Mouse (Mus musculus): ENCODE results near the gene Prkx. TPM values are rescaled to one million over a fixed set of nuclear protein-coding genes. Genes with fewer than 3 reads are reported as not detected.
A peak's percentile ranks its signal among the peaks of the same experiment; 100 is the strongest.

Prkx gene
- polyA plus RNA-seq, 1 experiment from 2014 or later, result 2.0 TPM

DNA sequence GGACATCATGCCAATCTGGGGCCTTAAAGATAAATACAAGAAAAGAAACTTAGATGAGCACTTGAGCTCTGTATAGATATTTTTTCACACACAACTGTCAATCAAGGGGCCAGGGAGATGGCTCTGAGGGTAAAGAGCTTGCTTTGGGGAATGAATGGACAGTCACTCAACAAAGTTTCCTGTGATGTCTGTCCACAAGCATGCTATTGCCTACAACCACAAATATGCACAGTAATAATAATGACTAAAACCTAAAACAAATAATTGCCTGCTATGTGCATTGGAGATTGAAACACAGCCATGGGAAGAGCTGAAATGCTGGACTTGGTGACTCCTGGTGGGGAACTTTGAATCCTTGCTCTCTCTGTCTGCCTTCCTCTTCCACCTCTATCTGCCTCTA, 9.7 kb downstream of the Prkx start:
- Histone ChIP-seq H3K4me3 (ENCODE audit: low read depth, low read length) (no peak overlapping the region), H3K27ac (ENCODE audit: low read depth) (no peak overlapping the region), H3K4me2 (ENCODE audit: low read depth, low read length) (no peak overlapping the region), H3K9me3 (ENCODE audit: low read length) (no peaks in the 10 kb centered on the region), H3K27me3 (ENCODE audit: insufficient read depth, low read length) (no peaks in the 10 kb centered on the region), H3K9ac (replicated peaks) (no peak overlapping the region), H3K36me3 (replicated peaks; ENCODE audit: insufficient read depth, low read length) (no peaks in the 10 kb centered on the region), H3K4me1 (ENCODE audit: insufficient read depth) (no peaks in the 10 kb centered on the region)
- no peak for ATAC-seq
- DNase-seq, result no peak
- TF ChIP-seq CTCF (IDR thresholded peaks at IDR 0.05; ENCODE audit: low read depth) (no peak), EP300 (IDR thresholded peaks at IDR 0.05; ENCODE audit: low read depth) (no peak)

- H3K9ac ChIP-seq (replicated peaks), result no peak overlapping the region
- H3K36me3 ChIP-seq (replicated peaks; ENCODE audit: insufficient read depth, low read length), result no peaks in the 10 kb centered on the region
- no peak overlapping the region for H3K4me3 ChIP-seq (ENCODE audit: low read depth, low read length)
- no peak overlapping the region for H3K4me2 ChIP-seq (ENCODE audit: low read depth, low read length)
- H3K4me1 ChIP-seq (ENCODE audit: insufficient read depth), result no peaks in the 10 kb centered on the region
- TF ChIP-seq EP300 (IDR thresholded peaks at IDR 0.05; ENCODE audit: low read depth) (no peak), CTCF (IDR thresholded peaks at IDR 0.05; ENCODE audit: low read depth) (peak; percentile 50)
- no peak for ATAC-seq
- no peaks in the 10 kb centered on the region for H3K9me3 ChIP-seq (ENCODE audit: low read length)
- no peaks in the 10 kb centered on the region for H3K27me3 ChIP-seq (ENCODE audit: insufficient read depth, low read length)
- DNase-seq, result no peak
- no peak overlapping the region for H3K27ac ChIP-seq (ENCODE audit: low read depth)
These were observed 18.3 kb downstream of the Prkx start for GRCm38 (mm10) chrX:77777822-77778221.

GRCm38 (mm10) chrX:77765153-77765552, 30.9 kb downstream of the Prkx start:
- no peaks in the 10 kb centered on the region for H3K4me1 ChIP-seq (ENCODE audit: insufficient read depth)
- no peak overlapping the region for H3K9ac ChIP-seq (replicated peaks)
- no peak for TF ChIP-seq CTCF (IDR thresholded peaks at IDR 0.05; ENCODE audit: low read depth)
- no peak for TF ChIP-seq EP300 (IDR thresholded peaks at IDR 0.05; ENCODE audit: low read depth)
- no peaks in the 10 kb centered on the region for H3K9me3 ChIP-seq (ENCODE audit: low read length)
- DNase-seq (no peak), ATAC-seq (no peak)
- no peak overlapping the region for H3K27ac ChIP-seq (ENCODE audit: low read depth)
- WGBS (ENCODE audit: insufficient replicate concordance), result 89% methylated on average over 3 of the region's 3 CpGs
- H3K27me3 ChIP-seq (ENCODE audit: insufficient read depth, low read length), result no peaks in the 10 kb centered on the region
- H3K4me2 ChIP-seq (ENCODE audit: low read depth, low read length), result no peak overlapping the region
- H3K36me3 ChIP-seq (replicated peaks; ENCODE audit: insufficient read depth, low read length), result no peaks in the 10 kb centered on the region
- H3K4me3 ChIP-seq (ENCODE audit: low read depth, low read length), result no peak overlapping the region

DNA sequence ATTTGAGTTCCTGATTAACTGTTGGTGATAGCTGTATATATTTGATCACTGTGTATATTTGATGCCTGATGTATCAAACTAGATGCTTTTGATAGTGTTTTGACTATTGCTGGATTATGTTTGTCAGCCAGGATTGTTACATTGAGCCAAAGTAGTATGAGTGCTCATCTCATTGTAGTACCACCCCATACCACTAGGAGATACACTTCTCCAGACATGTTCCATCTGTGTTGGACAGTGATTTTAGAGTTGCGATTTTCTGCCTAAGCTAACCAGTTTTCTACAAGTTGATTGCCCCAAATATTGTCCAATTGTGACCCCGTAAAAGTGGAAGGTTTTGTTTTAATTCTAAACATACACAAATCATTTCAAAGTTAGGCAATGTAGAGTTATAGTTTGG, 51.8 kb downstream of the Prkx start:
- Histone ChIP-seq H3K36me3 (replicated peaks; ENCODE audit: insufficient read depth, low read length) (no peaks in the 10 kb centered on the region), H3K9me3 (ENCODE audit: low read length) (no peaks in the 10 kb centered on the region), H3K4me2 (ENCODE audit: low read depth, low read length) (no peak overlapping the region), H3K4me1 (ENCODE audit: insufficient read depth) (no peaks in the 10 kb centered on the region), H3K27me3 (ENCODE audit: insufficient read depth, low read length) (no peaks in the 10 kb centered on the region), H3K27ac (ENCODE audit: low read depth) (no peak overlapping the region), H3K4me3 (ENCODE audit: low read depth, low read length) (no peak overlapping the region), H3K9ac (replicated peaks) (no peak overlapping the region)
- DNase-seq, result no peak
- no peak for ATAC-seq
- 54% methylated on average over 2 of the region's 2 CpGs for WGBS (ENCODE audit: insufficient replicate concordance)
- TF ChIP-seq CTCF (IDR thresholded peaks at IDR 0.05; ENCODE audit: low read depth) (peak; percentile 71), EP300 (IDR thresholded peaks at IDR 0.05; ENCODE audit: low read depth) (no peak)

GRCm38 (mm10) chrX:77741383-77741782, 54.7 kb downstream of the Prkx start:
- no peaks in the 10 kb centered on the region for H3K9me3 ChIP-seq (ENCODE audit: low read length)
- no peaks in the 10 kb centered on the region for H3K36me3 ChIP-seq (replicated peaks; ENCODE audit: insufficient read depth, low read length)
- H3K4me3 ChIP-seq (ENCODE audit: low read depth, low read length), result no peak overlapping the region
- ATAC-seq, result no peak
- H3K27ac ChIP-seq (ENCODE audit: low read depth), result no peak overlapping the region
- DNase-seq, result no peak
- H3K9ac ChIP-seq (replicated peaks), result no peak overlapping the region
- H3K4me2 ChIP-seq (ENCODE audit: low read depth, low read length), result no peak overlapping the region
- TF ChIP-seq EP300 (IDR thresholded peaks at IDR 0.05; ENCODE audit: low read depth) (no peak), CTCF (IDR thresholded peaks at IDR 0.05; ENCODE audit: low read depth) (peak; percentile 53)
- no peaks in the 10 kb centered on the region for H3K27me3 ChIP-seq (ENCODE audit: insufficient read depth, low read length)
- 16% methylated on average over 1 of the region's 1 CpGs for WGBS (ENCODE audit: insufficient replicate concordance)
- no peaks in the 10 kb centered on the region for H3K4me1 ChIP-seq (ENCODE audit: insufficient read depth)

DNA sequence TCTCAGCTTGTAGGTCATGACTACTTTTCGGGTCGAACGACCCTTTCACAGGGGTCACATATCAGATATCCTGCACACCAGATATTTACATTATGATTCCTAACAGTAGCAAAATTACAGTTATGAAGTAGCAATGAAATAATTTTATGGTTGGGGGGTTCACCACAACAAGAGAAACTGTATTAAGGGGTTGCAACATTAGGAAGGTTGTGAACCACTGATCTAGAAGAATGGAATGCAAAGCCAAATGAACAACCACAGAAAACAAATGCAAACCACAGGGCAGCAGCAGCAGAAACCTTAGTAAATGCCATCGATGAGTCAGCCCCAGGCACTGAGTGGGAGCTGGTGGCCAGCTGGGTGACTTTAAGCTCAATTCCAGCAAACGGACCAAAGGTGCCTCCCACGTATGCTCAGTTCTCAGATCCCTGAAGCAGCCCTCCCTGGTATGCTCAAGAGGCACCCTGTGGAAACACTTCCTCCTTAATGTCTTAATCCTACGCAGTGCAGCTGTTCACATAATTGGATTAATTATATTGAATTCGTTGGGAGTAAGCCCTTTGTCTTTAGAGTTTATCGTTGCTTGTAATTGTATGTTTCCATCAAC, 62.0 kb downstream of the Prkx start:
- TF ChIP-seq CTCF (IDR thresholded peaks at IDR 0.05; ENCODE audit: low read depth), result no peak
- no peak for TF ChIP-seq EP300 (IDR thresholded peaks at IDR 0.05; ENCODE audit: low read depth)
- Histone ChIP-seq H3K27me3 (ENCODE audit: insufficient read depth, low read length) (no peaks in the 10 kb centered on the region), H3K4me2 (ENCODE audit: low read depth, low read length) (no peak overlapping the region), H3K27ac (ENCODE audit: low read depth) (no peak overlapping the region), H3K36me3 (replicated peaks; ENCODE audit: insufficient read depth, low read length) (no peaks in the 10 kb centered on the region), H3K9ac (replicated peaks) (no peak overlapping the region), H3K4me1 (ENCODE audit: insufficient read depth) (no peaks in the 10 kb centered on the region), H3K4me3 (ENCODE audit: low read depth, low read length) (no peak overlapping the region), H3K9me3 (ENCODE audit: low read length) (no peaks in the 10 kb centered on the region)
- DNase-seq (no peak), ATAC-seq (no peak)
- WGBS (ENCODE audit: insufficient replicate concordance), result 74% methylated on average over 9 of the region's 9 CpGs

DNA sequence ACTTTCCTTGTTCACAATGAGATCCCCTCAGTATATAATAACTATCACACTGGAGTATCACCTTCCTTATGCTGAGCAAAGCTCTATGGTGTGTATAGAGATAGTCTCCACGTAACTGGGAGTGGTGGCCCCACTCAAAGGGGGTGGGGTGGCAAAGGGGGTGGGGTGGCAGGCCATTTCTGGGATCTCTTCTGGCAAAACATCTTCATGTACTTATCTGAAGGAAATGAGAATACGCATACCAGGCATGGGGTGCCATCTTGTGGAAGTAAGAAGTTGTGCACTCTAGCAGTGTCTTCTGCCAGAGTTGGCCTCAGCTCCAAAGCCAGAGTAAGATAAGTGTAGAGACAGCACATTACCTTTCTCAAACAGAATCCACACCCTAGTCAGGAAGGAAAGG, 75.8 kb downstream of the Prkx start:
- Histone ChIP-seq H3K4me2 (ENCODE audit: low read depth, low read length) (no peak overlapping the region), H3K9me3 (ENCODE audit: low read length) (no peaks in the 10 kb centered on the region), H3K4me1 (ENCODE audit: insufficient read depth) (no peaks in the 10 kb centered on the region), H3K27ac (ENCODE audit: low read depth) (no peak overlapping the region), H3K36me3 (replicated peaks; ENCODE audit: insufficient read depth, low read length) (no peaks in the 10 kb centered on the region), H3K4me3 (ENCODE audit: low read depth, low read length) (no peak overlapping the region), H3K9ac (replicated peaks) (no peak overlapping the region), H3K27me3 (ENCODE audit: insufficient read depth, low read length) (no peaks in the 10 kb centered on the region)
- no peak for TF ChIP-seq EP300 (IDR thresholded peaks at IDR 0.05; ENCODE audit: low read depth)
- TF ChIP-seq CTCF (IDR thresholded peaks at IDR 0.05; ENCODE audit: low read depth), result peak; percentile 69
- 14% methylated on average over 2 of the region's 2 CpGs for WGBS (ENCODE audit: insufficient replicate concordance)
- DNase-seq (peak; percentile 15), ATAC-seq (no peak)

Other genes starting within 250 kb of the Prkx start
- not detected in 2 replicates for gene Pbsn, start 57.3 kb upstream of the Prkx start, polyA plus RNA-seq (2015; fragmentation: Nextera tagmentation; extraction: Ambion mirVana)
- gene Gm14744, start 68.5 kb upstream of the Prkx start, polyA plus RNA-seq (2015; fragmentation: Nextera tagmentation; extraction: Ambion mirVana), result not detected in 2 replicates
- not detected in 2 replicates for gene 5430402E10Rik, start 128.8 kb upstream of the Prkx start, polyA plus RNA-seq (2015; fragmentation: Nextera tagmentation; extraction: Ambion mirVana)

Data from liver, postnatal 0 days (tissue).